Mouse (Mus musculus): ENCODE data around the gene Olfr520. TPM values are rescaled to one million over a fixed set of nuclear protein-coding genes. Genes with fewer than 3 reads are reported as not detected.
"Not testable (repeated sequence)": the region's sequence is repeated elsewhere in the genome, so short reads cannot be mapped to it uniquely, and the experiment has no call there.

Olfr520 gene
- polyA plus RNA-seq, 1 experiment from 2014 or later = not detected

DNA sequence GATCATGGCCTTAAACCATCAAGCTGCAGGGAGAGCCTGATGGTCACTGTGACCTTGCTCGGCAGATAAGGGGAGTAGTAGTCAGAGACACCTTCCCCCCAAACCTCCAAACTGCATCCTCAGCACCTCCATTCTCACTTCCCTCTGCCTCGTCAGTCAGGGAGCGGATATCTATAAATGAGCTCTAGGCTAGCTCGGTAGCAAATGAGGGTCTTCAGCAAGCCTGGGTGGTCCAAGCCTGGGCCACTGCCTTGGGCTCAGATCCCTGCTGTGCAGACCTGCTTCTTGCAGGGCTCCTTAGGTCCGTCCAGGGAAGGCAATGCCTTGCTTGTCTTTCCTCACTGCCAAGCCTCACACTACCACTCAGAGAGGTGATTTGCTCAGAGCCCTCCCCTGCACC, 21.3 kb upstream of the Olfr520 start:
- H3K4me1 ChIP-seq (ENCODE audit: control insufficient read depth, insufficient read depth, low read length) = peaks cover 13% of the 10 kb centered on the region
- no peak for ATAC-seq
- no peaks in the 10 kb centered on the region for H3K36me3 ChIP-seq (ENCODE audit: control insufficient read depth, insufficient read depth, low read length)
- H3K9ac ChIP-seq (ENCODE audit: low read depth, low read length) = no peak overlapping the region
- H3K27me3 ChIP-seq (replicated peaks; ENCODE audit: control insufficient read depth, insufficient read depth, low read length) = peaks cover 2% of the 10 kb centered on the region; the same call in 1 of the 2 replicates
- H3K4me3 ChIP-seq (ENCODE audit: low read length) = no peak overlapping the region
- 72% methylated on average over 5 of the region's 5 CpGs for WGBS
- no peak overlapping the region for H3K27ac ChIP-seq (ENCODE audit: low read length)
- no peaks in the 10 kb centered on the region for H3K9me3 ChIP-seq (ENCODE audit: control insufficient read depth, low read length)
- no peak overlapping the region for H3K4me2 ChIP-seq (ENCODE audit: low read depth, low read length)

DNA sequence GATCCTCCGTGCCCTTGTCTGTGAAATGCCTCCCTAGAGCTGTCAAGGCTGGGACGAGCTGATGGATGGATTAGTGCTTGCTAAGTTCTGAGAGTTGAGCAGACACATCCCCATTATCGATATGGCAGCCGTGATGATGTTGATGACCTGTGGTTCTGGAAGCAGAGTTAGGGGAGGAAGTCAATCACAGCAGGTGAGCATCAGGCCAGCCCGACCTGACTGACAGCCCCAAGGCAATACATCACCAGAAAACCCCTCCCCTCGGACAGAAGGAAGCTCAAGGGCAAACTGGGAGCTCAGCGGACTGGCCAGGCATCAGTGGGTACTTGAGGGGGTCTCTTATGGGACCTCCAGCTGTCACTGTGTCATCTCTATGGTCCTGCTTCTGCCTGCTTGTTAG, 20.1 kb upstream of the Olfr520 start:
- Histone ChIP-seq H3K36me3 (ENCODE audit: control insufficient read depth, insufficient read depth, low read length) (no peaks in the 10 kb centered on the region), H3K9ac (ENCODE audit: low read depth, low read length) (no peak overlapping the region), H3K4me2 (ENCODE audit: low read depth, low read length) (no peak overlapping the region), H3K4me3 (ENCODE audit: low read length) (no peak overlapping the region), H3K27me3 (replicated peaks; ENCODE audit: control insufficient read depth, insufficient read depth, low read length) (peaks cover 2% of the 10 kb centered on the region; the same call in 1 of the 2 replicates), H3K4me1 (ENCODE audit: control insufficient read depth, insufficient read depth, low read length) (peaks cover 15% of the 10 kb centered on the region), H3K9me3 (ENCODE audit: control insufficient read depth, low read length) (no peaks in the 10 kb centered on the region), H3K27ac (ENCODE audit: low read length) (no peak overlapping the region)
- 63% methylated on average over 7 of the region's 7 CpGs for WGBS
- no peak for ATAC-seq

DNA sequence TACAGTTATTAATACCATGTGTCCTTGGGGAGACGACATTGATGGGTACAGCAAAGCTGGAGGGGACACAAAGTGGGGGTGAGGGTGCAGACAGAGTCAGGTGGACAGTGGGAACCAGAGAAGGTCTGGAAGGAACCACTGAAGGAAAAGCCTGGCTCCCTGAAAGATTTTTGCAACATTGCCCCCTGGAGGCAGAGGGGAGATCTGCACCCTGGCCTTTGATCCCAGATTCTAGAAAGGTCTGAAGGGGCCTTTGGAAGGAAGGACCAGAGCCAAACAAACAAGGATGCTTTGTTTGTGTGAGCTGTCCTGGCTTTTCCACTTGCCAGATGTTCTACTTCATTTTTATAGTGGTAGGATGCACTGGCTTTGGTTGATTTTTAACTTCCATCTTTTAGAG, 19.6 kb upstream of the Olfr520 start:
- Histone ChIP-seq H3K4me3 (ENCODE audit: low read length) (no peak overlapping the region), H3K27ac (ENCODE audit: low read length) (no peak overlapping the region), H3K9me3 (ENCODE audit: control insufficient read depth, low read length) (no peaks in the 10 kb centered on the region), H3K4me2 (ENCODE audit: low read depth, low read length) (no peak overlapping the region), H3K4me1 (ENCODE audit: control insufficient read depth, insufficient read depth, low read length) (peaks cover 15% of the 10 kb centered on the region), H3K36me3 (ENCODE audit: control insufficient read depth, insufficient read depth, low read length) (no peaks in the 10 kb centered on the region), H3K27me3 (replicated peaks; ENCODE audit: control insufficient read depth, insufficient read depth, low read length) (peaks cover 2% of the 10 kb centered on the region; the same call in 1 of the 2 replicates), H3K9ac (ENCODE audit: low read depth, low read length) (no peak overlapping the region)
- WGBS = 20% methylated on average over 1 of the region's 1 CpGs
- no peak for ATAC-seq

DNA sequence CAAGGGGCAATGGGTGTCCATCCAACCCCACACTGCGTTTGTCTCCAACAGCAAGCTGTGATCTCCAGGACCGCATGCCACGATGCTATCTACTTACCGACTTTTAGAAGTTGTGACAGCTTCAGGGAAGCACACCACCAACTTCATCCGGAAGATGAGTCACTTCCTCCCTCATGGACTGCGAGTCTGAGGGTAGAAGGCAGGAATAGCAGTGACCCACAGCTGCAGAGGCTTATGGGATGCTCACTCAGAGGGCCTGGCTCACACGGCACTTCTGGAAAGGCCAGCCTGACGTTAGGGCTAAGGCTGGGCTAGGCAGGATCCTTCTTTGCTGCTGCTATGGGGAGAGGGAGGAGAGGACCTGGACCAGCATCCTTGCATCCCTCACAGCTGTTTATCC, 18.9 kb upstream of the Olfr520 start, which contains the start of gene Slco2b1:
TSS of gene Slco2b1 (minus strand) at position 175 of the 400 bp plus-strand sequence.
- peaks cover 15% of the 10 kb centered on the region for H3K4me1 ChIP-seq (ENCODE audit: control insufficient read depth, insufficient read depth, low read length)
- no peak within 1 kb of the TSS for H3K27ac ChIP-seq (ENCODE audit: low read length)
- no peak within 1 kb of the TSS for H3K9ac ChIP-seq (ENCODE audit: low read depth, low read length)
- no peak within 1 kb of the TSS for H3K4me3 ChIP-seq (ENCODE audit: low read length)
- H3K27me3 ChIP-seq (replicated peaks; ENCODE audit: control insufficient read depth, insufficient read depth, low read length) = peaks cover 2% of the 10 kb centered on the region; the same call in 1 of the 2 replicates
- H3K36me3 ChIP-seq (ENCODE audit: control insufficient read depth, insufficient read depth, low read length) = no peaks in the 10 kb centered on the region
- WGBS = 72% methylated on average over 8 of the region's 8 CpGs
- H3K9me3 ChIP-seq (ENCODE audit: control insufficient read depth, low read length) = no peaks in the 10 kb centered on the region
- no peak within 1 kb of the TSS for H3K4me2 ChIP-seq (ENCODE audit: low read depth, low read length)
- ATAC-seq = no peak

DNA sequence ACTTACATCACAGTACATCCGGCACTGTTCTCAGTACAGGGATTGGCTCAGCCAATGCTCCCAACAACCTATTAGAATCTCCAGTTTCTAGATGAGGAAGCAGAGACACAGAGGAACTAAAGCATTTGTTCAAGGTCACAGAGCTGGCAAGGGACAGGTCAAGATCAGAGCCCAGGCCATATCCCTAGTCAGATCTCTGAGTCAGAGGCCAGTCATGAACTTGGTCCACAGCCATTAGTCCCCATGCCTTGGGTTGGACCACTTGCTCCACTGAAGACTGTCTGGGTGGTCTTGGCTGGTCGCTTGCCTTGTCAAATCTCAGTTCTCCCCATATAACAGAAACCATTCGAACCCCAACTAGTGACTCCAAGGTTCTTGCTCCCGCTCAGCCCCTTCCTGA, 17.6 kb upstream of the Olfr520 start:
- Histone ChIP-seq H3K36me3 (ENCODE audit: control insufficient read depth, insufficient read depth, low read length) (no peaks in the 10 kb centered on the region), H3K4me2 (ENCODE audit: low read depth, low read length) (no peak overlapping the region), H3K9me3 (ENCODE audit: control insufficient read depth, low read length) (no peaks in the 10 kb centered on the region), H3K27ac (ENCODE audit: low read length) (no peak overlapping the region), H3K4me3 (ENCODE audit: low read length) (no peak overlapping the region), H3K9ac (ENCODE audit: low read depth, low read length) (no peak overlapping the region), H3K4me1 (ENCODE audit: control insufficient read depth, insufficient read depth, low read length) (peaks cover 3% of the 10 kb centered on the region; the same call in 1 of the 2 replicates), H3K27me3 (replicated peaks; ENCODE audit: control insufficient read depth, insufficient read depth, low read length) (peaks cover 2% of the 10 kb centered on the region; the same call in 1 of the 2 replicates)
- ATAC-seq = no peak
- 87% methylated on average over 4 of the region's 4 CpGs for WGBS

- Histone ChIP-seq H3K4me3 (ENCODE audit: low read length) (no peak overlapping the region), H3K4me2 (ENCODE audit: low read depth, low read length) (no peak overlapping the region), H3K36me3 (ENCODE audit: control insufficient read depth, insufficient read depth, low read length) (no peaks in the 10 kb centered on the region), H3K27me3 (replicated peaks; ENCODE audit: control insufficient read depth, insufficient read depth, low read length) (no peaks in the 10 kb centered on the region), H3K9ac (ENCODE audit: low read depth, low read length) (no peak overlapping the region), H3K4me1 (ENCODE audit: control insufficient read depth, insufficient read depth, low read length) (peaks cover 3% of the 10 kb centered on the region; the same call in 1 of the 2 replicates), H3K27ac (ENCODE audit: low read length) (no peak overlapping the region), H3K9me3 (ENCODE audit: control insufficient read depth, low read length) (no peaks in the 10 kb centered on the region)
- 90% methylated on average over 2 of the region's 2 CpGs for WGBS
- no peak for ATAC-seq
These were observed 13.5 kb upstream of the Olfr520 start for GRCm38 (mm10) chr7:99716536-99716935.

- Histone ChIP-seq H3K4me2 (ENCODE audit: low read depth, low read length) (no peak overlapping the region), H3K9ac (ENCODE audit: low read depth, low read length) (no peak overlapping the region), H3K4me1 (ENCODE audit: control insufficient read depth, insufficient read depth, low read length) (no peaks in the 10 kb centered on the region), H3K27ac (ENCODE audit: low read length) (no peak overlapping the region), H3K36me3 (ENCODE audit: control insufficient read depth, insufficient read depth, low read length) (no peaks in the 10 kb centered on the region), H3K4me3 (ENCODE audit: low read length) (no peak overlapping the region), H3K9me3 (ENCODE audit: control insufficient read depth, low read length) (no peaks in the 10 kb centered on the region), H3K27me3 (replicated peaks; ENCODE audit: control insufficient read depth, insufficient read depth, low read length) (no peaks in the 10 kb centered on the region)
- no peak for ATAC-seq
- 92% methylated on average over 2 of the region's 2 CpGs for WGBS
These were observed 4.5 kb downstream of the Olfr520 start for GRCm38 (mm10) chr7:99734612-99735011.

GRCm38 (mm10) chr7:99735491-99735890, 5.4 kb downstream of the Olfr520 start:
- WGBS = 94% methylated on average over 9 of the region's 9 CpGs
- H3K4me2 ChIP-seq (ENCODE audit: low read depth, low read length); H3K36me3 ChIP-seq (ENCODE audit: control insufficient read depth, insufficient read depth, low read length); H3K9ac ChIP-seq (ENCODE audit: low read depth, low read length); H3K9me3 ChIP-seq (ENCODE audit: control insufficient read depth, low read length); H3K4me1 ChIP-seq (ENCODE audit: control insufficient read depth, insufficient read depth, low read length); H3K4me3 ChIP-seq (ENCODE audit: low read length); H3K27me3 ChIP-seq (replicated peaks; ENCODE audit: control insufficient read depth, insufficient read depth, low read length); ATAC-seq; H3K27ac ChIP-seq (ENCODE audit: low read length): not testable (repeated sequence)

GRCm38 (mm10) chr7:99739276-99739675, 9.2 kb downstream of the Olfr520 start:
- H3K4me1 ChIP-seq (ENCODE audit: control insufficient read depth, insufficient read depth, low read length) = no peaks in the 10 kb centered on the region
- no peaks in the 10 kb centered on the region for H3K27me3 ChIP-seq (replicated peaks; ENCODE audit: control insufficient read depth, insufficient read depth, low read length)
- H3K9me3 ChIP-seq (ENCODE audit: control insufficient read depth, low read length) = no peaks in the 10 kb centered on the region
- 36% methylated on average over 9 of the region's 9 CpGs for WGBS
- peak; percentile 40; the same call in 1 of the 2 replicates for ATAC-seq
- no peak overlapping the region for H3K4me3 ChIP-seq (ENCODE audit: low read length)
- no peak overlapping the region for H3K9ac ChIP-seq (ENCODE audit: low read depth, low read length)
- no peak overlapping the region for H3K4me2 ChIP-seq (ENCODE audit: low read depth, low read length)
- no peak overlapping the region for H3K27ac ChIP-seq (ENCODE audit: low read length)
- H3K36me3 ChIP-seq (ENCODE audit: control insufficient read depth, insufficient read depth, low read length) = no peaks in the 10 kb centered on the region

DNA sequence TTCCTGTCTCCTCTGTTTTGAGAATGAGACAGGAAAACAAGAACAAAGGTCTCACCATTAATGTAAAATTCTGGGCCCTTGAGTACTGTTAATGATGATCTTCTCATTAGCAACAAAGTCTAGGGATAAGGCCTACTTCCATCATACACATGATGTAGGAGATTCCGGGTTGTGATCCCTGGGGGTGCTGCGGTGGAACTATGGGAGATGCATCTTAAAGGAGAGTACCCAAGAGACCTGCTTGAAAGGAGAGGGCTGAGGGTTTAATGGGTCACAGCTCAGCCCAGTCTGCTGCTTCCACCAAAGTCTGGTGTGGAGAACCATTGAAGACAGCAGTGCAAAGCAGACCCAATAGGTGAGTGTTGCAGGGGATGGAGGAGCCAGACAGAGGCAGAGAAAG, 33.1 kb downstream of the Olfr520 start, which contains the start of gene Olfr521:
TSS of gene Olfr521 (plus strand) at position 301 of the 400 bp plus-strand sequence.
- H3K4me3 ChIP-seq (ENCODE audit: low read length) = no peak within 1 kb of the TSS
- no peak within 1 kb of the TSS for H3K4me2 ChIP-seq (ENCODE audit: low read depth, low read length)
- WGBS = 93% methylated on average over 2 of the region's 2 CpGs
- peaks cover 12% of the 10 kb centered on the region; the same call in 1 of the 2 replicates for H3K9me3 ChIP-seq (ENCODE audit: control insufficient read depth, low read length)
- H3K36me3 ChIP-seq (ENCODE audit: control insufficient read depth, insufficient read depth, low read length) = no peaks in the 10 kb centered on the region
- no peaks in the 10 kb centered on the region for H3K4me1 ChIP-seq (ENCODE audit: control insufficient read depth, insufficient read depth, low read length)
- ATAC-seq = no peak
- no peak within 1 kb of the TSS for H3K27ac ChIP-seq (ENCODE audit: low read length)
- H3K9ac ChIP-seq (ENCODE audit: low read depth, low read length) = no peak within 1 kb of the TSS
- no peaks in the 10 kb centered on the region for H3K27me3 ChIP-seq (replicated peaks; ENCODE audit: control insufficient read depth, insufficient read depth, low read length)
